Mouse (Mus musculus) hindbrain, embryonic 10.5 days (tissue): ENCODE measurements around the gene Serpina3g. TPM values are rescaled to one million over a fixed set of nuclear protein-coding genes. Genes with fewer than 3 reads are reported as not detected.
A peak's percentile ranks its signal among the peaks of the same experiment; 100 is the strongest.
"Not testable (repeated sequence)": the region's sequence is repeated elsewhere in the genome, so short reads cannot be mapped to it uniquely, and the experiment has no call there.

Experiments used
- DNase-seq: peaks from one replicate; pipeline ENCODE4 v3.0.0-alpha.2; 2017; ENCODE audit warnings: low spot score
- H3K27ac ChIP-seq: fragments of 300-500 bp; sonication (generic); 2 replicates; pipeline ENCODE4 v1.5.1; 2016; ENCODE audit warnings: mild to moderate bottlenecking, moderate library complexity
- H3K27me3 ChIP-seq: fragments of 300-500 bp; sonication (generic); 2 replicates; pipeline ENCODE4 v1.6.1; 2016; ENCODE audit warnings: mild to moderate bottlenecking; ENCODE audit not compliant: poor library complexity, insufficient read depth, severe bottlenecking
- H3K36me3 ChIP-seq: fragments of 300-500 bp; sonication (generic); 2 replicates; pipeline ENCODE4 v1.6.1; 2016; ENCODE audit warnings: mild to moderate bottlenecking, moderate library complexity
- H3K4me1 ChIP-seq: fragments of 300-500 bp; sonication (generic); replicated peaks from 2 replicates; pipeline ENCODE4 v1.6.1; 2016; ENCODE audit warnings: mild to moderate bottlenecking
- H3K4me3 ChIP-seq: fragments of 300-500 bp; sonication (generic); 2 replicates; pipeline ENCODE4 v1.5.1; 2016; ENCODE audit warnings: mild to moderate bottlenecking, moderate library complexity
- H3K9me3 ChIP-seq: fragments of 300-500 bp; sonication (generic); 2 replicates; pipeline ENCODE4 v1.6.1; 2016; ENCODE audit warnings: mild to moderate bottlenecking, moderate library complexity
- WGBS: fragments of 180-500 bp; shearing (Covaris S2); methylation state at CpG from one replicate; pipeline ENCODE4 v1.1.7; 2016; 5-methylcytosine and 5-hydroxymethylcytosine counted together
- polyA plus RNA-seq: library from polyadenylated mRNA; unstranded; fragments of >200 nt; fragmentation: Nextera tagmentation; extraction: Ambion mirVana; gene quantifications from 2 replicates; pipeline ENCODE4 v1.2.1, GENCODE M21; 2016

Serpina3g gene
- polyA plus RNA-seq, result not detected in 2 replicates

DNA sequence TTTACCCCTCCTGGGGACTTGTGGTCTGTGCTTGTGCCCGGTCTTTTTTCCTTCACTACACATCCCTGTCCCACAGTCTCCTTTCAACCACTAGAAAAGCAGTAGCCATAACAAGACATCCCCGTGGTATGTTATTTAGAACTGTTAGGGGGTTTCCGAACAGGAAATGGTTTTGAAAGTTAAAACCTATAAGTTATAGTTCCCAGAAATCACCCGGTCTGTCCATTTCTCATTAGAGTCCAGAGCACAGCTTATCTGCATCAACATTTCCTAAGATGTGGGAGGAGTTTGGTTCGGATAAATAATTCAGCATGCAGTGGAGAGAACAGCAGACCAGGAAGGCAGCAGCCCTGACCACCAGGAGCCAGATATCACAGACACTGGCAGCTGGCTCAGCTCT lies at the start of gene Serpina3g:
TSS of gene Serpina3g (plus strand) at position 331 of the 400 bp plus-strand sequence.
- H3K4me1 ChIP-seq, result peaks cover 6% of the 10 kb centered on the region; the same call in 1 of the 2 replicates
- H3K27ac ChIP-seq, result no peak within 1 kb of the TSS
- 78% methylated on average over 5 of the region's 5 CpGs for WGBS
- H3K4me3 ChIP-seq, result no peak within 1 kb of the TSS
- no peaks in the 10 kb centered on the region for H3K36me3 ChIP-seq
- no peak for DNase-seq
- H3K9me3 ChIP-seq, result no peaks in the 10 kb centered on the region
- H3K27me3 ChIP-seq, result no peaks in the 10 kb centered on the region

DNA sequence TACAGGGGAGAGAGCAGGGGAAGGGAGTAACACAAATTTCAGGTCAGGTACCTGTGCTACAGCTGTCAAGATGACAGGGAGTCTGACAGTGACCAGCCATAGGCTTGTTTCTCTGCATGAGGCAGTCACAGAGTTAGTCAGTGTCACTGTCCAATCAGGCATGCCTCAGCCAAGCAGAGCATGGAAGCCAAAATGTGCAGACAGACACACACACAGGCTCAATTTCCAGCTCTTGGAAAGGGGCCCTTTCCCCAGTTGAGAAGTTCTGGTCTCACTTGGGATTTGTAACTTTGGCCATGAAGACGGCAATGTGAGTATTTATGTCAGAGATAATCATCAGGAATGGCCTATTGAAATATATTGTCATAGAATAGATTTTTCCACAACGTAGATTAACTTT lies 46.8 kb upstream of the Serpina3g start:
- Histone ChIP-seq H3K27me3 (no peaks in the 10 kb centered on the region), H3K4me3 (no peak overlapping the region), H3K9me3 (no peaks in the 10 kb centered on the region), H3K4me1 (no peaks in the 10 kb centered on the region), H3K36me3 (no peaks in the 10 kb centered on the region), H3K27ac (no peak overlapping the region)
- WGBS, result 80% methylated on average over 2 of the region's 2 CpGs
- DNase-seq, result no peak

DNA sequence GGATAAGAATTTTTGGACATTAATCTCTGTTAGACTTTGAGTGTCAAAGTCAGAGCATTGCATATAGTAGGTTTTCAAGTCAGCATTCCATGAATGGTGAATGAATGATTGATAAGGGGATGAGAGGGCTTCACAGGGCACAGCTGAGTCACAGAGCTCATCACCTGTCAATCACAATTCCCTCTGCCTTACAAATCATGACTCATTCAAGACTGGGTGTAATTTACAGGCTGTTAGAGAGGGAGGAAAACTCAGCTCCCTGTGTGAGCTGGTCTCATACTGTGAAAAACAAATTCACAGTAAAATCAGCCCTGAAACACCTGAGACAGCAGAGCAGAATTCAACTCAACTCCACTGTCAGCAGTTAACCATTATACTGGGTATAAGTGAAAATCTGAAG lies 45.2 kb upstream of the Serpina3g start:
- Histone ChIP-seq H3K4me3 (no peak overlapping the region), H3K27me3 (no peaks in the 10 kb centered on the region), H3K4me1 (no peaks in the 10 kb centered on the region), H3K9me3 (no peaks in the 10 kb centered on the region), H3K27ac (no peak overlapping the region), H3K36me3 (no peaks in the 10 kb centered on the region)
- DNase-seq, result no peak

DNA sequence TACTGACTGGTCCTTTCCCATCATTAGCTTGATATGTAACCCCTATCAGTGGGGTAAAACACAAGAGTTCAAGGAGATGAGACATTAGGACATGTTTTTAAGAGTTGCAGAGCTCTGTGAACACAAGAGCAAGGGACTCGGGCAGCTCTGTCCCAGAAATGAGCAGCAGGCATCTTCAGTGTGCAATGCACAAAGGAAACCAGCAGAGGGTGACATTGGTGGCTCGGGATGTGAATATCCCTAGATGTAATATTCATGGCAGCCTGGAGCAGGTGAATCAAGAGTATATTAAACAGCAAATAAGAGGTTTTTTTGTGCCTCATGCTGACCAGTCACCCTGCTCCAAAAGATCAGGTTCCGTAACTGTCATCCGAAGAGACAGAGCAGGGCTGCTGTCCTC lies 26.9 kb upstream of the Serpina3g start:
- Histone ChIP-seq H3K4me1 (peaks cover 14% of the 10 kb centered on the region), H3K27ac (no peak overlapping the region), H3K4me3 (no peak overlapping the region), H3K9me3 (no peaks in the 10 kb centered on the region), H3K36me3 (no peaks in the 10 kb centered on the region), H3K27me3 (no peaks in the 10 kb centered on the region)
- WGBS, result 80% methylated on average over 4 of the region's 4 CpGs
- DNase-seq, result no peak

- H3K4me1 ChIP-seq, result peaks cover 21% of the 10 kb centered on the region
- DNase-seq, result no peak
- H3K27me3 ChIP-seq, result no peaks in the 10 kb centered on the region
- no peaks in the 10 kb centered on the region for H3K9me3 ChIP-seq
- WGBS, result 94% methylated on average over 2 of the region's 2 CpGs
- H3K27ac ChIP-seq, result no peak overlapping the region
- H3K4me3 ChIP-seq, result no peak overlapping the region
- H3K36me3 ChIP-seq, result no peaks in the 10 kb centered on the region
These were observed 26.2 kb upstream of the Serpina3g start for GRCm38 (mm10) chr12:104209802-104210201.

GRCm38 (mm10) chr12:104213689-104214444 lies 22.2 kb upstream of the Serpina3g start:
- WGBS, result 45% methylated on average over 2 of the region's 2 CpGs
- no peak overlapping the region for H3K4me3 ChIP-seq
- H3K27ac ChIP-seq, result peak overlapping the region; percentile 54; the same call in 1 of the 2 replicates
- H3K4me1 ChIP-seq, result peaks cover 21% of the 10 kb centered on the region
- peak; percentile 5 for DNase-seq
- H3K36me3 ChIP-seq, result no peaks in the 10 kb centered on the region
- no peaks in the 10 kb centered on the region for H3K9me3 ChIP-seq
- H3K27me3 ChIP-seq, result no peaks in the 10 kb centered on the region

- 62% methylated on average over 1 of the region's 1 CpGs for WGBS
- Histone ChIP-seq H3K9me3 (no peaks in the 10 kb centered on the region), H3K27ac (peak within 1 kb of the TSS; percentile 54; the same call in 1 of the 2 replicates), H3K4me3 (no peak within 1 kb of the TSS), H3K4me1 (peaks cover 21% of the 10 kb centered on the region), H3K27me3 (no peaks in the 10 kb centered on the region), H3K36me3 (no peaks in the 10 kb centered on the region)
- DNase-seq, result no peak
These were observed 21.6 kb upstream of the Serpina3g start, which contains the start of gene Serpina3f for GRCm38 (mm10) chr12:104214445-104214753. TSS of gene Serpina3f (plus strand) at chr12:104214544.

DNA sequence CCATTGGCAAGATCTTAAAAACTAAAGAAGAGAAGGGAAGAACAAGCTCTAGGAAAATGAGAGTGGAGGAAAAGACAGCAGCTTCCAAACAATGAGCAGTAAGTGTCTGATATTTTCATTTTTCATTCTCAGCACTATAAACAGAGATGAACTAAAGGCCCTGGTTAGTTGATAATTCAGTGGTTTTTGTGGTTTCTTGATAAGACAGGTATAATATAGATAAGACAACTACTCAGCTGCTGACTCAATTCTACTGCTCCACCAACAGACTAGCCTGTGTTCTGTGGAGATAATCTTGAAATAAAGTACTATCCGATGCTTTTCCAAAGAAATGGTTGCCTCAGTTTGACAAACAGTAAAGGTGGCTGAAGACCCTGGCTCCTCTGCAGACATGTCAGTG lies 20.8 kb upstream of the Serpina3g start:
- no peak for DNase-seq
- Histone ChIP-seq H3K27ac (no peak overlapping the region), H3K4me3 (no peak overlapping the region), H3K4me1 (peaks cover 21% of the 10 kb centered on the region), H3K36me3 (no peaks in the 10 kb centered on the region), H3K9me3 (no peaks in the 10 kb centered on the region), H3K27me3 (no peaks in the 10 kb centered on the region)
- 90% methylated on average over 1 of the region's 1 CpGs for WGBS

DNA sequence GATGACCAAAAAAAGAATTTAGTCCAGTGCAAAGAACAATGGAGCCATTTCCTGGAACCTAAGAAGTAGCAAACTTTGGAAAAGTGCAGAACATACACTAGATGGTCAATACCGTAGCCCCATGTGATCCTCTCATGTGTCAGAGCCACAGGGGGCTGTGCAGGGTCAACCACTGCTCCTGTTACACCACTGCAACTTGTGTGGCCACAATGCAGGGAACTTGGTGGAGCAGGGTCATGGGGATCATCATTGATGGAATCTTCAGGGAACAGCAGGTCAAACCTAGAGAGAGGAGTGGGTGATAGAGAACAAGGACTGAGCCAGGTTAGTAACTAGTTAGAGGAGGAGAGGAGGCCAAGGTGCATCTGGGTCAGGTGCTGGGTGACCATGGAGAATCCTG lies 14.4 kb upstream of the Serpina3g start:
- peaks cover 6% of the 10 kb centered on the region; the same call in 1 of the 2 replicates for H3K4me1 ChIP-seq
- no peaks in the 10 kb centered on the region for H3K9me3 ChIP-seq
- no peak overlapping the region for H3K27ac ChIP-seq
- H3K36me3 ChIP-seq, result no peaks in the 10 kb centered on the region
- no peak overlapping the region for H3K4me3 ChIP-seq
- 80% methylated on average over 1 of the region's 1 CpGs for WGBS
- no peaks in the 10 kb centered on the region for H3K27me3 ChIP-seq
- DNase-seq, result no peak

DNA sequence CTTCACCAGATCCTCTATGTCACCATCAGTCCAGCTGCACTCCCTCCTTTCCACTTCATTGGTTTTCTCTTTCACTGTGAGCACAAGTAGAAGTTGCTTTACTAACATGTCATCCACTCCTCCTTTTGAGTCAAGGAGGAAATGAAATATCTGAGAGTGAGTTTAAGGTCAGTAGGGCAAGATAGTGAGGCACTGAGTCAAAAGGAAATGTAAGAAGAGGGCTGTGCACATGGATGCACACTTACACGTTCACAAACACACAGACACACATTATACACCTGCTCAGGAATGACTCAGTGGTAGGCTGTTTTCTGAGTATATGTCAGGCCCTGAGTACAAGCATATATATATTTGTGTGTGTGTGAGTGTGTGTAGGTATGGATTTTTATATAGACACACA lies 12.4 kb upstream of the Serpina3g start:
- 66% methylated on average over 1 of the region's 1 CpGs for WGBS
- Histone ChIP-seq H3K27ac (no peak overlapping the region), H3K4me3 (no peak overlapping the region), H3K36me3 (no peaks in the 10 kb centered on the region), H3K9me3 (no peaks in the 10 kb centered on the region), H3K4me1 (peaks cover 6% of the 10 kb centered on the region; the same call in 1 of the 2 replicates), H3K27me3 (no peaks in the 10 kb centered on the region)
- no peak for DNase-seq

- no peak for DNase-seq
- Histone ChIP-seq H3K9me3 (no peaks in the 10 kb centered on the region), H3K4me1 (peaks cover 6% of the 10 kb centered on the region; the same call in 1 of the 2 replicates), H3K27me3 (no peaks in the 10 kb centered on the region), H3K4me3 (no peak overlapping the region), H3K36me3 (no peaks in the 10 kb centered on the region), H3K27ac (no peak overlapping the region)
- WGBS, result 70% methylated on average over 7 of the region's 7 CpGs
These were observed 11.3 kb upstream of the Serpina3g start for GRCm38 (mm10) chr12:104224598-104225300.

DNA sequence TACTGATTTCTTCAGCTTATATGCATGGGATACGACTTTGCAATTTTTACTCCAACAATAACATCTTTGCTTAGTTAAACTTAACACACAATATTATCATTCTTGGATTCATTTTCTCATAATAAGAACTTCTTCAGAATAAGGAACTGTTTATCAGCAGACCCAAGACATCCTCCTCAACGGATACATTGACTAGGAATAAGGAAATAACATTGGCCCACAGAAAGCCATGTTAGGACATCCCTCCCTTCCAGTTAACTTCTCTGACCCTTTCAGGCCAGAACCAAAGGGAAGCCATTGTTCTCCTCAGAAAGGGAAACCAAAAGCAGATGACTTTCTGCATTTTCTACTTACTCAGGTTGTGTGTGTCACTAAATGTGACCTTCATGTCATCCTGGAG lies 5.3 kb upstream of the Serpina3g start:
- DNase-seq, result no peak
- Histone ChIP-seq H3K27ac (no peak overlapping the region), H3K4me3 (no peak overlapping the region), H3K4me1 (peaks cover 7% of the 10 kb centered on the region; the same call in 1 of the 2 replicates), H3K36me3 (no peaks in the 10 kb centered on the region), H3K9me3 (no peaks in the 10 kb centered on the region), H3K27me3 (no peaks in the 10 kb centered on the region)
- WGBS, result 66% methylated on average over 2 of the region's 2 CpGs

- not testable (repeated sequence) for H3K4me1 ChIP-seq, H3K4me3 ChIP-seq, DNase-seq, H3K9me3 ChIP-seq, H3K27ac ChIP-seq, H3K36me3 ChIP-seq, H3K27me3 ChIP-seq
- WGBS, result 85% methylated on average over 1 of the region's 1 CpGs
These were observed 2.0 kb downstream of the Serpina3g start for GRCm38 (mm10) chr12:104238048-104238447.
